ENCODE assay signal across 22 mouse cellular contexts in genomic region chr16:75667589-75667988, GRCm38 (mm10).
DNase-seq lines count a peak whose midpoint lies in the region; ATAC-seq lines count a peak whose summit lies in the region.
"Had no signal": no experiment of that assay in that cellular context is flagged by ENCODE, and none has a peak within 500 bp of the region (broad histone marks: within the 10 kb centered on the region; RNA-seq: fewer than 3 reads in every experiment).

No protein-coding gene starts in this region.

- H3K9me3 ChIP-seq in heart, embryonic 11.5 days (replicated peaks; ENCODE audit: control insufficient read depth, low read length), result no peaks in the 10 kb centered on the region
- H3K9me3 ChIP-seq: G1E; hindbrain, embryonic 15.5 days; intestine, embryonic 15.5 days; midbrain, embryonic 13.5 days; neural tube, embryonic 13.5 days had no signal

- H3K9ac ChIP-seq in heart, embryonic 11.5 days (ENCODE audit: low read depth, low read length), result no peak overlapping the region
- H3K9ac ChIP-seq: hindbrain, embryonic 15.5 days; intestine, embryonic 15.5 days; midbrain, embryonic 13.5 days; neural tube, embryonic 13.5 days had no signal

- no peak overlapping the region for H3K4me3 ChIP-seq in heart, embryonic 11.5 days (ENCODE audit: low read depth, low read length)
- H3K4me3 ChIP-seq: gastrocnemius, adult 2 months; hindbrain, embryonic 15.5 days; intestine, embryonic 15.5 days; midbrain, embryonic 13.5 days; neural tube, embryonic 13.5 days had no signal

- peak; percentile 39 to 47 for DNase-seq in frontal cortex, adult 2 months (ENCODE audit: extremely low spot score in 1 of 2, low spot score in 1 of 2)
- no peak for DNase-seq in frontal cortex, postnatal 25 days (ENCODE audit: low spot score in 2 of 2)
- peak; percentile 43 for DNase-seq in layer of hippocampus, adult 11-12 months (ENCODE audit: low spot score)
- DNase-seq in layer of hippocampus, postnatal 14 days (ENCODE audit: low spot score in 2 of 2), result peak; percentile 7 to 60
- peak; percentile 10 to 78 for DNase-seq in left cerebral cortex, postnatal 25 days (ENCODE audit: low spot score in 2 of 2)
- no peak for DNase-seq in retina, postnatal 1 day
- DNase-seq in gastrocnemius, adult 18-20 months (ENCODE audit: low spot score), result no peak
- DNase-seq: adrenal gland, postnatal 36 days; cerebellum, adult 2 months; gastrocnemius, adult 2 months; heart, postnatal 36 days; kidney, adult 9 months; liver; thymus, postnatal 25 days had no signal

- no peak for ATAC-seq in heart, embryonic 11.5 days (replicated peaks; ENCODE audit: insufficient number of reproducible peaks, low FRiP score, low TSS enrichment)
- ATAC-seq: activated CD4-positive, CD25-positive, alpha-beta regulatory T cell, adult 4 months; intestine, embryonic 15.5 days; lung, postnatal 0 days; midbrain, embryonic 13.5 days had no signal

- 87% methylated on average over 2 of the region's 2 CpGs for WGBS in heart, embryonic 11.5 days (ENCODE audit: insufficient replicate concordance)

- H3K27me3 ChIP-seq in heart, embryonic 11.5 days (ENCODE audit: control insufficient read depth, insufficient read depth, low read length), result no peaks in the 10 kb centered on the region
- H3K27me3 ChIP-seq: hindbrain, embryonic 15.5 days; intestine, embryonic 15.5 days; midbrain, embryonic 13.5 days; neural tube, embryonic 13.5 days had no signal

- intact Hi-C loops in left cerebral cortex, postnatal 25 days (cut with DNase I), result no loop called here

- no peak overlapping the region for H3K4me2 ChIP-seq in heart, embryonic 11.5 days
- H3K4me2 ChIP-seq: hindbrain, embryonic 15.5 days; intestine, embryonic 15.5 days; midbrain, embryonic 13.5 days; neural tube, embryonic 13.5 days had no signal

- H3K27ac ChIP-seq in heart, embryonic 11.5 days (ENCODE audit: low read depth, low read length), result no peak overlapping the region
- H3K27ac ChIP-seq: gastrocnemius, adult 2 months; hindbrain, embryonic 15.5 days; intestine, embryonic 15.5 days; midbrain, embryonic 13.5 days; neural tube, embryonic 13.5 days had no signal

- no peaks in the 10 kb centered on the region for H3K4me1 ChIP-seq in heart, embryonic 11.5 days (ENCODE audit: control insufficient read depth, insufficient read depth, low read length)
- H3K4me1 ChIP-seq: hindbrain, embryonic 15.5 days; intestine, embryonic 15.5 days; midbrain, embryonic 13.5 days; neural tube, embryonic 13.5 days had no signal

- no peaks in the 10 kb centered on the region for H3K36me3 ChIP-seq in heart, embryonic 11.5 days (ENCODE audit: control insufficient read depth, insufficient read depth, low read length)
- H3K36me3 ChIP-seq: G1E; hindbrain, embryonic 15.5 days; intestine, embryonic 15.5 days; midbrain, embryonic 13.5 days; neural tube, embryonic 13.5 days had no signal

Comparison
In these comparisons a context has a peak if more than half of its experiments do, and no peak if none do; other contexts are left out.
1. DNase-seq: peak in frontal cortex, adult 2 months (2 of 2), layer of hippocampus, adult 11-12 months (single experiment), layer of hippocampus, postnatal 14 days (2 of 2) and left cerebral cortex, postnatal 25 days (2 of 2); none in frontal cortex, postnatal 25 days (0 of 2), retina, postnatal 1 day (single experiment) and gastrocnemius, adult 18-20 months (single experiment).